Comparison of ENCODE assay signal across 8 mouse cellular contexts in the genomic region with DNA sequence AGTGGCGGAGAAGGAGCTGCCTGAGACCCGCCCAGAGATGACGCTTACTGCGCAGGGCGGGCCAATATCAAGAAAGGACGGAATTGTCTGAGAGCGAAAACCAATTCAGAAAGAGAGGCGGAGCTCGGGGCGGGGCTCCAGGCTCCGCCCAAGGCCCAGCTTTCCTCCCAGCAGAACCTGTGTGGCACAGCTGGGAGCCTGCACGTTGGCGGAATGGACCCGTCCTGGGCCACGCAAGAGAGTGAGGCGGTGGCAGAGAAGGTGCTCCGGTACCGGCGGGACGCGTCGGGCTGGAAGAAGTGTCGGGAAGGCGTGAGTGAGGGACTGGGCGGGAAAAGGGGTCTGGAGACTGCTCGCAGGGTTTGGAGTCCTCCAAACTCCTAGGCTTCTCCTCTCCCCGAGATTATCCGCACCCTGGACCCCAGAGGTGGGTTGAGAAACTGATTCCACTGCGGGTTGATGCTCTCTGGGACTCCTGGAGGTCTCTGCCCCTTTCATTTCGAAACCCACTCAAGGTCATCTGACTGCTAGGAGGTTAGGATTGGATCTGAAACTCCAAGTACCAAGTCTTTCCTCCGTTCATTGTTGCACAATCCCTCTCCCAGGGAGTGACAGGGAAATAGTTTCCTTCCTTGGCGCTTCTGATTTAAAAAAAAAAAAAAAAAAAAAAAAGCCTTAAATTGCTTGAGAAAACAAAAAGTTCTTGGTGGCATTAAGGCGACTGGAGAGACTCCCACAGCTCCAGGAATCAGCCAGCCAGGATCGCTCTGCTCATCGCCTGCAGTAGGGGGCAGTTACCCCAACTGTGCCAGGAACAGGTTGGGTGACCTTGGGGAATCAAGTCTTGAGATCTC. TPM values are rescaled to one million over a fixed set of nuclear protein-coding genes. Genes with fewer than 3 reads are reported as not detected.
DNase-seq lines count a peak whose midpoint lies in the region; ATAC-seq and TF ChIP-seq lines count a peak whose summit lies in the region.

Stard5 (plus strand) TSS at position 132 of the 854 bp plus-strand sequence.

- DNase-seq in c-Kit-negative CD71-positive TER-119-positive erythroid progenitor cells, embryonic 14.5 days (ENCODE audit: low read depth, low spot score): peak; percentile 78
- DNase-seq in forebrain, embryonic 10.5 days (ENCODE audit: extremely low spot score, low spot score): peak; percentile 84
- peak; percentile 96 to 97 for DNase-seq in kidney, postnatal 25 days
- DNase-seq in liver, embryonic 14.5 days (ENCODE audit: low read depth in 3 of 3, low spot score in 3 of 3): peak; percentile 80 to 83 (median 82)
- DNase-seq in neural tube, embryonic 11.5 days (ENCODE audit: low spot score): peak; percentile 92
- DNase-seq in stomach, postnatal 0 days (ENCODE audit: low spot score): peak; percentile 97

- peaks cover 28% of the 10 kb centered on the region for H3K4me1 ChIP-seq in forebrain, embryonic 10.5 days
- H3K4me1 ChIP-seq in heart, embryonic 15.5 days (replicated peaks): peaks cover 20% of the 10 kb centered on the region
- H3K4me1 ChIP-seq in liver, embryonic 14.5 days (replicated peaks; ENCODE audit: control insufficient read depth in 2 of 2, insufficient read depth in 2 of 2, low read length in 1 of 2): peaks cover 10 to 17% of the 10 kb centered on the region in 2 experiments
- H3K4me1 ChIP-seq in neural tube, embryonic 11.5 days (ENCODE audit: control insufficient read depth, insufficient read depth, low read length): 0 out of 2 replicates have a peak, but pooled peaks cover 3% of the 10 kb centered on the region
- H3K4me1 ChIP-seq in stomach, postnatal 0 days (replicated peaks; ENCODE audit: control insufficient read depth, insufficient read depth): peaks cover 5% of the 10 kb centered on the region; the same call in 1 of the 2 replicates

- ATAC-seq in CD4-positive, CD25-positive, alpha-beta regulatory T cell, adult 4 months: peak; percentile 98
- ATAC-seq in heart, embryonic 15.5 days (replicated peaks; ENCODE audit: insufficient number of reproducible peaks, insufficient read depth, low FRiP score, low read depth): peak; percentile 98
- peak; percentile 96 for ATAC-seq in liver, embryonic 14.5 days (ENCODE audit: insufficient read depth)
- peak; percentile 95 for ATAC-seq in neural tube, embryonic 11.5 days (ENCODE audit: insufficient read depth, low FRiP score, low TSS enrichment)
- peak; percentile 95 for ATAC-seq in stomach, postnatal 0 days (ENCODE audit: low FRiP score, low TSS enrichment)

- peak within 1 kb of the TSS; percentile 74 for H3K4me2 ChIP-seq in heart, embryonic 15.5 days
- H3K4me2 ChIP-seq in liver, embryonic 14.5 days (ENCODE audit: low read depth): peak within 1 kb of the TSS; percentile 80
- peak within 1 kb of the TSS; percentile 78 for H3K4me2 ChIP-seq in neural tube, embryonic 11.5 days (ENCODE audit: low read depth)
- peak within 1 kb of the TSS; percentile 71 for H3K4me2 ChIP-seq in stomach, postnatal 0 days (replicated peaks; ENCODE audit: low read depth)

- H3K4me3 ChIP-seq in forebrain, embryonic 10.5 days: peak within 1 kb of the TSS; percentile 70
- H3K4me3 ChIP-seq in heart, embryonic 15.5 days: peak within 1 kb of the TSS; percentile 78
- H3K4me3 ChIP-seq in liver, embryonic 14.5 days (ENCODE audit: insufficient read depth in 1 of 2, low read depth in 2 of 2, low read length in 2 of 2): peak within 1 kb of the TSS; percentile 61 to 69
- peak within 1 kb of the TSS; percentile 57 for H3K4me3 ChIP-seq in neural tube, embryonic 11.5 days (ENCODE audit: low read depth, low read length)
- H3K4me3 ChIP-seq in stomach, postnatal 0 days (ENCODE audit: low read depth, low read length): peak within 1 kb of the TSS; percentile 61

- H3K36me3 ChIP-seq in forebrain, embryonic 10.5 days (replicated peaks): peaks cover 9% of the 10 kb centered on the region
- peaks cover 6% of the 10 kb centered on the region; the same call in 1 of the 2 replicates for H3K36me3 ChIP-seq in heart, embryonic 15.5 days
- no peaks in the 10 kb centered on the region for H3K36me3 ChIP-seq in liver, embryonic 14.5 days (replicated peaks; ENCODE audit: control insufficient read depth, insufficient read depth, low read depth)
- no peaks in the 10 kb centered on the region; the same call in 1 of the 2 replicates for H3K36me3 ChIP-seq in neural tube, embryonic 11.5 days (ENCODE audit: control insufficient read depth, insufficient read depth, low read length)
- H3K36me3 ChIP-seq in stomach, postnatal 0 days (ENCODE audit: control insufficient read depth, insufficient read depth, low read length): peaks cover 6% of the 10 kb centered on the region; the same call in 1 of the 2 replicates

- H3K27ac ChIP-seq in forebrain, embryonic 10.5 days: peak within 1 kb of the TSS; percentile 85
- peak within 1 kb of the TSS; percentile 80 for H3K27ac ChIP-seq in heart, embryonic 15.5 days
- no peak within 1 kb of the TSS for H3K27ac ChIP-seq in liver, embryonic 14.5 days
- no peak within 1 kb of the TSS for H3K27ac ChIP-seq in neural tube, embryonic 11.5 days (ENCODE audit: low read depth, low read length)
- peak within 1 kb of the TSS; percentile 82 for H3K27ac ChIP-seq in stomach, postnatal 0 days (replicated peaks)

- TF ChIP-seq CTCF in liver, embryonic 14.5 days (IDR thresholded peaks at IDR 0.05; ENCODE audit: low read depth): no peak
- TF ChIP-seq CTCF in stomach, postnatal 0 days (IDR thresholded peaks at IDR 0.05; ENCODE audit: low read depth): peak; percentile 50

- peak within 1 kb of the TSS; percentile 83 for H3K9ac ChIP-seq in heart, embryonic 15.5 days
- H3K9ac ChIP-seq in liver, embryonic 14.5 days (replicated peaks): peak within 1 kb of the TSS; percentile 64
- peak within 1 kb of the TSS; percentile 74 for H3K9ac ChIP-seq in neural tube, embryonic 11.5 days (ENCODE audit: low read length)
- H3K9ac ChIP-seq in stomach, postnatal 0 days (ENCODE audit: low read length): peak within 1 kb of the TSS; percentile 83

- TF ChIP-seq EP300 in liver, embryonic 14.5 days (IDR thresholded peaks at IDR 0.05; ENCODE audit: low read depth): no peak
- no peak for TF ChIP-seq EP300 in stomach, postnatal 0 days (optimal IDR thresholded peaks at IDR 0.05)

- under 1% methylated on average over 35 of the region's 35 CpGs for WGBS in forebrain, embryonic 10.5 days
- WGBS in heart, embryonic 15.5 days: under 1% methylated on average over 35 of the region's 35 CpGs
- 1% methylated on average over 35 of the region's 35 CpGs for WGBS in liver, embryonic 14.5 days (ENCODE audit: insufficient replicate concordance)
- WGBS in neural tube, embryonic 11.5 days: 1% methylated on average over 35 of the region's 35 CpGs
- under 1% methylated on average over 35 of the region's 35 CpGs for WGBS in stomach, postnatal 0 days

- H3K9me3 ChIP-seq in forebrain, embryonic 10.5 days: no peaks in the 10 kb centered on the region
- no peaks in the 10 kb centered on the region for H3K9me3 ChIP-seq in heart, embryonic 15.5 days (replicated peaks)
- no peaks in the 10 kb centered on the region for H3K9me3 ChIP-seq in liver, embryonic 14.5 days (ENCODE audit: control insufficient read depth, low read length)
- H3K9me3 ChIP-seq in neural tube, embryonic 11.5 days (ENCODE audit: control insufficient read depth, low read length): no peaks in the 10 kb centered on the region
- no peaks in the 10 kb centered on the region for H3K9me3 ChIP-seq in stomach, postnatal 0 days (ENCODE audit: control insufficient read depth, low read length)

- H3K27me3 ChIP-seq in forebrain, embryonic 10.5 days (ENCODE audit: poor library complexity, severe bottlenecking): no peaks in the 10 kb centered on the region
- no peaks in the 10 kb centered on the region for H3K27me3 ChIP-seq in heart, embryonic 15.5 days
- no peaks in the 10 kb centered on the region for H3K27me3 ChIP-seq in liver, embryonic 14.5 days (ENCODE audit: control insufficient read depth, insufficient read depth, low read length)
- H3K27me3 ChIP-seq in neural tube, embryonic 11.5 days (ENCODE audit: control insufficient read depth, insufficient read depth, low read length): no peaks in the 10 kb centered on the region
- no peaks in the 10 kb centered on the region for H3K27me3 ChIP-seq in stomach, postnatal 0 days (ENCODE audit: control insufficient read depth, insufficient read depth, low read length)

RNA-seq across cellular contexts. Expression of gene Stard5, which starts in this region (rescaled TPM):
- 10 to 100 TPM; 49.3 to 54.4 TPM for polyA plus RNA-seq in CD4-positive, CD25-positive, alpha-beta regulatory T cell, adult 4 months (2017; shearing (Covaris generic))
- polyA plus RNA-seq in forebrain, embryonic 10.5 days (2016; fragmentation: Nextera tagmentation; extraction: Ambion mirVana): 12.6 and 14.2 TPM in 2 replicates
- polyA plus RNA-seq in heart, embryonic 15.5 days (2015; fragmentation: Nextera tagmentation; extraction: Ambion mirVana): 29.8 and 36.0 TPM in 2 replicates
- 4.9 and 5.3 TPM in 2 replicates for polyA plus RNA-seq in liver, embryonic 14.5 days (2012; rRNA removed)
- 7.5 and 8.9 TPM in 2 replicates for polyA plus RNA-seq in liver, embryonic 14.5 days (2014; fragmentation: Nextera tagmentation; extraction: Ambion mirVana)
- polyA plus RNA-seq in neural tube, embryonic 11.5 days (2014; fragmentation: Nextera tagmentation; extraction: Ambion mirVana): 10.7 and 11.0 TPM in 2 replicates
- polyA plus RNA-seq in stomach, postnatal 0 days (2015; fragmentation: Nextera tagmentation; extraction: Ambion mirVana): 33.8 and 34.1 TPM in 2 replicates

Comparison
In these comparisons a context has a peak if more than half of its experiments do, and no peak if none do; other contexts are left out.
1. H3K27ac ChIP-seq: peak in forebrain, embryonic 10.5 days (single experiment), heart, embryonic 15.5 days (single experiment) and stomach, postnatal 0 days (single experiment); none in liver, embryonic 14.5 days (single experiment) and neural tube, embryonic 11.5 days (single experiment).
2. Peak in every context shown above with its lines, with median percentiles within 50 percentile points of each other: ATAC-seq, DNase-seq, H3K4me3 ChIP-seq, H3K4me2 ChIP-seq and H3K9ac ChIP-seq.